Mouse (Mus musculus) lung, postnatal 4 days (tissue): ENCODE measurements around the gene Ldlr.
"Not testable (repeated sequence)": the region's sequence is repeated elsewhere in the genome, so short reads cannot be mapped to it uniquely, and the experiment has no call there.

ENCODE experiments used
- DNase-seq, 2 experiments: peaks; one replicate each; pipeline ENCODE4 v3.0.0; 2021

Ldlr gene

GRCm38 (mm10) chr9:21759718-21760117, 36.4 kb downstream of the Ldlr start:
- no peak for DNase-seq

DNA sequence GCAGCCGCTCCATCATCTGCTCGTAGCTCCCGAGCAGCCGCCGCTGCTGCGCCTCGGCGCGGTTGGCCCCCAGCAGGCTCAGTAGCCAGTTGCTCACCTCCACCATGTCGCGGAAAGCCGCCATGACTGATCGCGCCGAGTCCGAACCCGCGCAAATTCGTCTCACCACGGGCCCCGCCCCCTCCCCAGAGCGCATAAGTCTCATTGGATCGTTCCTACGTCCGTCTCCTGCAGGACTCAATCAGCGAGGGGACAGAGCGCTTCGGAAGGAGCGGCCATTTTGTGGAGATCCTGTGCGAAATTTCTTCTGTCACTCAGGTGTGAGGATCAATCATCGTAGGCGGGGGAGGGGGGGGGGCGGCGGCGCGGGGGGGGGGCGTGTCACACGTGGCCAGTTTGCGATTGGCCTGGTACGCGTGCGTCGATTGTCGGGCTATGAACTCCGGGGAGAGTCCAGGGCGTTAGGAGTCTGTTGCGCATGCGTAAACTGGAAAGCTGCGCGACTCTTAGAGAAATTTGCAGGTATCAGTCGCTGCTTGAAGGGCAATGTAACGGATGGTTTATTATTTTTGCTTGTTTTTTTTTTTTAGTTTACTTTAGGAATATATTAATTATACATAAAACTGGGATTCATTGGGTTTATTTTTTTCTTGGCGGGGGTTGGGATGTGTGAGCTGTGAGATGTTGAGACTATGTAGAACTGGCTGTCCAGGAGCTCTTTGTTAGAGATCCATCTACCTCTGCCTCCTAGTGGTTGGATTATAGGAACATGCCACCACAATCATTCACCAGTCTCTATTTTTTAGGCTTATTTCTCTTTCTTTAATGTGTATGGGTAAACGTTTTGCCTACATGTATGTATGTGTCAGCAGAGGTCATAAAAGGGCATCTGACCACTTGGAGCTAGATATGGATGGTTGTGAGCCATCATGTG, 37.1 kb downstream of the Ldlr start, which contains the start of gene Spc24:
Gene Spc24, minus strand, starts transcription at position 149 of the 934 bp plus-strand sequence.
- DNase-seq = peak; percentile 95 to 97

- DNase-seq = peak in 1 of 2 experiments; percentile 77
These were observed 38.9 kb downstream of the Ldlr start for GRCm38 (mm10) chr9:21762135-21762534.

GRCm38 (mm10) chr9:21764084-21764999, 41.1 kb downstream of the Ldlr start:
- DNase-seq = peak in 1 of 2 experiments; percentile 43

- DNase-seq = peak; percentile 50 to 80
These were observed 44.6 kb downstream of the Ldlr start for GRCm38 (mm10) chr9:21767896-21768295.

DNA sequence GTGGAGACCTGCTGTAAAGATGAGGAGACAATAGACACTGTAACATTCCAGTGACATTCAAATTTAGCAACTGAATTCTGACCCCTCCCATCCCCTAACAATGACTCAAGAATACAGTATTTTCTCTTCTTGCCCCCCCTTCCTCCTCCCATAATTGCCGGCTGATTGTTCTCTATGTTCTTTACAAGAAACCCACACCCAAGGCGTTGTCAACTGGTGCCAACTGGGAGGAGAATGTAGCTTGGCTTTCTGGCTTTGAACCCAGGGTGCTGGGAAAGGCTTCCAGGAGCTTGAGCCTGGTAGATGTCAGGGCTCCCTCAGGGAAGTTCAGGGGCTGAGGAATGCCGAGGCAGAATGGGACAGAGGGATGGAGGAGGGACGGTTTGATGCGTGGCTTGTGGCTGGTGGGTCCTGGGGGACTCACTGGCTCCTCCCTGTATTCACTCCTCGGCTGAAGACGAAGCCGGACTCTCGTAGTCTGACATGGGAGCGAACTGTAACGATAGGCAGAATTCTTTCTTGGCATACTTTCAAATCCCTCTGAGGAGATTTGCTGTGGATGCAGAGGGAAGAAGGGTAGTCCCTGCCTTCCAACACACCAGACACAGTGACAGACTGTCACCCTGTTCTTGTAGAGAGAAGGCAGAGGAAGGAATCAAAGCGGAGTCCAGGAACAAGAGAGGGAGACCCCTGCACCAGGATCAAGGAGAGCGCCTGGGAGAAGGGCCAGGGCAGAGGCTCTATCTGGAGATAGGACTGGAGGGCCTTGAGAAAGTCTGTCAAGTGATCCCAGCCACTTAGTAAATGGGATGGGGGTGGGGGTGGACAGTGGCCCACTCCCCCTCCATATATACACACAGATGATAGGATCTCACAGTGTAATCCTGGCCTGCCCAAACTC, 45.5 kb downstream of the Ldlr start:
- peak; percentile 46 to 68 for DNase-seq

DNA sequence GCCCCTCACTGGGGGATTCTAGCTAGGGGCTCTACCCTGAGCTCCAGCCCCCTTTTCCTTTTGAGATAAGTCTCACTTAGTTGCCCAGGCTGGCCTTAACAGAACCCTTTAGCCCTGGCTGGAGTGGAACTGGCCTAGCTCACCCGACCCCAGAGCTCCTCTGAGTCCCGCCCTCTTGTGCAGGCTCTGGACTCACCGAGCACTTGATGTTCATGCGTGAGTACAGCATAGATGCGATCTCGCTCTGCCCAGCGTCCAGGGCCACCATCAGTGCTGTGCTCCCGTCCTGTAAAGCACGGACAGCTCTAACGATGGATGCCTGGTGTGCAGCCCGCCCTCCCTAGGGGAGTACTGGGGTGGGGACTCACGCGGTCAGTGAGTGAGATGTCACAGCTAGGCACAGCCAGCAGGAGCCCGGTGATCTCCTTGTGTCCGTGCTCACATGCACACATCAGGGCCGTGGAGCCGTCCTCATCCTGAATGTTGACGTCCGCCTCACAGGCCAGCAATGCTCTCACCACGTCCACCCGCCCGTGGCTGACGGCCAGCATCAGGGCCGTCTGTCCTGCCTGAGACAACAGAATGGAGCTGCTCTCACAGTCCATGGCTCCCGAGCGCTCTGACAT, 46.4 kb downstream of the Ldlr start:
- DNase-seq = peak in 1 of 2 experiments; percentile 76

GRCm38 (mm10) chr9:21773396-21773795, 50.1 kb downstream of the Ldlr start:
- not testable (repeated sequence) for DNase-seq

DNA sequence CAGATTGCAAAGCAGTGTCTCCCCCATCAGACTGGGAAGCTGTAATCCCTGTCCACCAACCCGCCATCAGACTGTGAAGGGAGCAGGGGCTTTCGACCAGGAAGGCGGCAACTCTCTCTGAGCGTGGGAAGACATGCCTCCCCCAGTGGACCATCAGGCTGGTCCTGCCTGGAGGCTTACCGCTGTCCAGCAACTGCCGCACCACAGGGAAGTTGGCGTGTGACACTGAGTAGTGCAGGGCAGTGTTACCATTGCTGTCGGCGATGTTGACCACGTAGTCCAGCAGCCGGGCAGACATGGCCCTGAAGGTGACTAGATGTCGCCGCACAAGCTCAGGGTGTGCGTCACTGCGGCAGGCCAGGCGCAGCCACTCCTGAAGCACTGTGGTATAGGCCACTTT, 51.1 kb downstream of the Ldlr start:
- peak in 1 of 2 experiments; percentile 19 for DNase-seq

GRCm38 (mm10) chr9:21777726-21778125, 54.4 kb downstream of the Ldlr start:
- DNase-seq = no peak

DNA sequence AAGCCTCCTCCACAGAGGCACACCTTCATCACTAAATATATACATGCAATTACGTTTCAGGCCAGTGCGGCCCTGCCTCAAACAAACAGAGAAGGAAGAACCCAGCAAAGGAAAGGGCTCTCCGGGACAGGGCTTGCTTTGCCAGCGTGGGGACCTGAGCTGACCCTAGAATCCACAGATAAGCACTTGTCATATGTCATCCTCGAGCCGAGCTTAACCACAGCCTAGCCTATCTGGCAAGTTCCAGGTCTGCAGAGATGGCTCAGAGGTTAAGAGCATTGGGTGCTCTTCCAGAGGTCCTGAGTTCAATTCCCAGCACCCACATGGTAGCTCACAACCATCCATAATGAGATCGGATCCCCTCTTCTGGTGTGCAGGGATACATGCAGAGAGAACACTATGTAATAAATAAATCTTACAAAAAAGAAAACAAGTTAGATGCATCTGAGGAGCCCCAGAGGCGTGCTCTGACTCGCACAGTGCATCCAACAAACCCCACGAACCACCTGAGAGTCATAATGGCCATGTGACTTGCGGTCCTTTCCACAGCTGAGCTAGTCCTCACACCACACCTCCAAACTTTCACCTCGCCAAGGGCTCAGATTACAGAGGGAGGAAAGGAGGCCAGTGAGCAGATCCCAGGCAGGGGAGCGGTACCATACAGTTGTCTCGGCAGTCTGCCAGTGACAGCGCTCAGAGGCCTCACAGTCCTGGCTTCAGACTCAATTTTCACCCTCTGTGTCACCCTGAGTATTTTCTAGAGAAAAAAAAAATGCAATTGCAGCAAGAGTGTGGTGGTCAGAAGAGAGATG, 58.6 kb downstream of the Ldlr start:
- DNase-seq = peak in 1 of 2 experiments; percentile 51

DNA sequence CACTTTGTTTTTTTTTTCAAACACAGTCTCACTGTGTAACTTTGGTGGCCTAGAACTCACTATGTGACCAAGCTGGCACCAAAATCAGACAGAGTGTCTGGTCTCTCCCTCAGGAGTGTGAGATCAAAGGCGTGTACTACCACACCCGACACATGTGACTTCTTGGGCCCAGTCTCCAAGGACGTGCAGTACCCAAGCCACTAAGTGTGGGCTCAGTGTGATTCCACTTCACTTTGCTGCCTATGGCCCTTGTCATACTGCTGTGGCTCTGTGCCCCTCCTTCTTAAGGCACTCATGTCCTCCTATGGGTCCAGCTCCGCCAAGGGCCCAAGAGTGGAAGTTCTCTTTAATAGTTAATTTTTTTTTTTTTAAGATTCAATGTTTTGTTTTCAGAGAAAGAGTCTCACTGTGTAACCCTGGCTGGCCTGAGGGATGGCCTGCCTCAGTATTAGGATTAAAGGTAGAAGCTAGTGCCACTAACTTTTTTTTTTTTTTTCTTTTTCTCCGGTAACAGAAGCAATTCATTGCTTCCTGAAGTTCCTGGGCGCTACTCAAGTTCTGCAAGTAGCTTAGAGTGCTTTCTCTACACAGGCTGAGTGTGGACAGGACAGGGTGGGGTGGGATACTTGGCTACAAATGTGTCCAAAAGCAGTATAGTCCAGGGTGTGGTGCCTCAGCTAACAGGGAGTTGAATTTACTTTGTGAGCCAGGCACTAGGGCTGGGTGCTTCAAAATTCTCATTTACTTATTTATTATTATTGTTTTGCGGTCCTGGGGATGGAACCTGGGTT, 61.4 kb downstream of the Ldlr start:
- DNase-seq = peak in 1 of 2 experiments; percentile 81

GRCm38 (mm10) chr9:21786309-21786708, 63.0 kb downstream of the Ldlr start:
- not testable (repeated sequence) for DNase-seq

DNA sequence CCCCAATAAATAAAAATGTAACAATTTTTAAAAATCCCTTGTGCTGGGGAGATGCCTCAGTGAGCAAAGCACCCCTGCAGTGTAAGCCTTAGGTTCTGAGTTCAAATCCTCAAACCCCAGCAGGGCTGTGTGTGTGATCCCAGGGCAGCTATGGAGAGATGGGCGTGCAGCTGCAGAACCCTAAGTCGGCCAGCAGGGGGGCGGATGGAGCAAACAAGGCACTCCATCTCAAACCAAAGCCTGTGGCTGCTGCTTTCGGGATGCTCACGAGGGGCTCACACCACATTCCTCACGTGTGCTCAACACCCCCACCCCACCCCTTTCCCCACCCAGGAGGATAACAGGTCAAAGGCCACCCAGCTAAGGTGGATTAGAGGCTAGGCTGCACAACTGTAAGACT, 63.6 kb downstream of the Ldlr start:
- peak; percentile 74 to 81 for DNase-seq

DNA sequence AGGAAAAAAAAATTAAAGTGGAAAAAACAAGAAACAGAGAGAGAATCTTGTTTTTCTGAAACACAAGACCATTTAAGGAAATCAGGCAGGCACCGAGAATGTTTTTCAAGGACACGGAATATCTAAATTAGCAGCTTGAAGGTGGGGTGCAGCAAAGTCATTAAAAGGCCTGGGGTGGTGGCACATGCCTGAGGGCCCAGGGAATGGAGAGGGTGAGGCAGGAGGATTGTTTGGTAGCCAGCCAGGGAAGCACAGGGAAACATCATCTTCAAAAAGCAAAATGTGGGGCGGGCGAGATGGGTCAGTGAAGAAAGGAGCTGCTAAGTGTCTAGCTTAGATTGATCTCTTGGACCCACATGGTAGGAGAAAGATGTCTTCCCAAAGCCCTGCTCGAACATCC, 64.4 kb downstream of the Ldlr start:
- peak in 1 of 2 experiments; percentile 17 for DNase-seq

- peak in 1 of 2 experiments; percentile 21 for DNase-seq
These were observed 65.0 kb downstream of the Ldlr start for GRCm38 (mm10) chr9:21788234-21788633.

GRCm38 (mm10) chr9:21791861-21792260, 68.6 kb downstream of the Ldlr start:
- peak; percentile 87 to 91 for DNase-seq

- DNase-seq = peak; percentile 77 to 91
These were observed 69.4 kb downstream of the Ldlr start for GRCm38 (mm10) chr9:21792644-21793043.

DNA sequence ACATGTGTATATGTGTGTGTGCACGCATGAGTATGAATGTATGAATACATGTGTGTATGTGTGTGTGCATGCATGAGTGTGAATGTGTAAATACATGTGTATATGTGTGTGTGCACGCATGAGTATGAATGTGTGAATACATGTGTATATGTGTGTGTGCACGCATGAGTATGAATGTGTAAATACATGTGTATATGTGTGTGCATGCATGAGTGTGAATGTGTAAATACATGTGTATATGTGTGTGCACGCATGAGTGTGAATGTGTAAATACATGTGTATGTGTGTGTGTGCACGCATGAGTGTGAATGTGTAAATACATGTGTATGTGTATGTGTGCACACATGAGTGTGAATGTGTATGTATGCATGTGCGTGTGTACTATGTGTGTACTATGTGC, 70.2 kb downstream of the Ldlr start:
- not testable (repeated sequence) for DNase-seq

DNA sequence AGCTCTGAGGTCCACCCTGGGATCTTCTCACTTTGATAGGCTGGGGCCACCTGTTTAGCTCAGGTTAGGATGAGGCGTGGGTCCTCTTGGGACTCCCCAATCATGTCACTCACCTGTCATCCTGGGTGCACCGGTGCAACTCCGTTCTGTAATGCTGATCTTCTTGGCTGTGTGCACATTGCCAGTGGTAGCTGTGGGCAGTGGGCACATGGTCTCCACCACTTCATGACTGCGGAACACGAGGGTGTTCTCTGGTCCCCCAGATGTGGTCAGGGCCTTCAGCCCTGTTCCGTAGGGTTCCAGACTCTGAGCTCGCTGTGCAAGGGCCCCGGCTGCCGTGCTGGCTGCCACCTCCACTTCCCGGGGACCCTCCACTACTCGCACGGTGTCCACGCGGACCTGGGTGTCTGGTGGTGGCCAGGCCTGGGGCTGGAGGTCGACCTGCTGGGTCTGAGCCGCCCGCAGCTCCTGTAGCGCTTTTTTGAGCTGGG, 71.1 kb downstream of the Ldlr start:
- DNase-seq = no peak
